Mouse (Mus musculus) hematopoietic stem cell, adult 5-6 weeks (primary cell): Measurements from ENCODE around the gene Cacna1d. TPM values are rescaled to one million over a fixed set of nuclear protein-coding genes. Genes with fewer than 3 reads are reported as not detected.

Experiments used
- ATAC-seq, 2 experiments: fragments of 125-278 bp in 1 of 2; replicated peaks in 1 of 2; 2 replicates each; pipeline ENCODE4 v1.8.0; 2016 to 2017; ENCODE audit warnings: inconsistent platforms in 2 of 2, mild to moderate bottlenecking in 2 of 2, moderate number of reproducible peaks in 2 of 2, low read depth in 1 of 2, moderate TSS enrichment in 1 of 2; ENCODE audit not compliant: low FRiP score in 2 of 2, poor library complexity in 2 of 2, severe bottlenecking in 2 of 2, insufficient read depth in 1 of 2, low TSS enrichment in 1 of 2
- total RNA-seq: library from RNA; stranded (forward); fragments of 172-1452, 232-1000 nt; gene quantifications from 2 replicates; pipeline ENCODE4 v1.2.3, GENCODE M21; 2017

Gene Cacna1d
- total RNA-seq, 1 experiment from 2014 or later = 0.50 TPM

DNA sequence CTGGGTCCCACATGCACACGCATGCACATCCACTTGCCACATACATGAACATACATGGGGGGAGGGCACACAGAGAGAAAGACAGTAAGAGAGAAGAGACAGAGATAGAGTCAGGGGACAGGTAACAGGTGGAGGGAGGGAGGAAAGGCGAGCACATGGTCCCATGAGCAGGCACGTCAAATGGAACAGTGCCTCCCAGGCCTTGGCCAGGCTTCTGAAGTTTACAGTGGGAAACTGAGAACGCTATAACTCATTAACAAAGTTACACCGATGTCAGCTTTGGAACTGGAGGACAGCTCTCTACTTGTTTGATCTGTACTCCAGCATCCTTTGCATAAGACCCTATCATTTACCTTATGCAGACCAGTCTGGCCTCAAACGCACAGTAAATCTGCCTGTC is 16.8 kb downstream of the Cacna1d start:
- no peak for ATAC-seq

DNA sequence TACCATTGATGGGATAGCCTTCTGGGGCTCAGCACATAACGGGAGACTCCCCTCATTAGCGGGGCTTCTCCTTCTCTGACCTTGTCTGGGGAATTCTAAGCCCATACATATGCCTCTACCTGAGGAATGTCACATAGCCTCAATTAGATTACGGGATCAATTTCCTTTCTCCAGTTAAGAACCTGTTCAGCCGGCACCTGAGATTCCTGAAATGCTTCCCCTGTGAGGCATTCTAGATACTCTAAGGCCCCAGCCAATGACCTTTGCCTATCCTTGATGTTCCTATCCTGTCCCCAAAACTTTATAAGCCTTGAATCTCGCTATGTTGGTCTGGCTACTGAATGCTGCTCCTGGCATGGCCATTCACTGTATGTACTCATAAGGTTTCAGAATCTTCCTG is 17.6 kb downstream of the Cacna1d start:
- no peak for ATAC-seq

GRCm38 (mm10) chr14:30463312-30463711 is 27.9 kb downstream of the Cacna1d start:
- no peak for ATAC-seq

GRCm38 (mm10) chr14:30459891-30460523 is 31.2 kb downstream of the Cacna1d start:
- peak; percentile 75 to 88 for ATAC-seq

GRCm38 (mm10) chr14:30458820-30459219 is 32.4 kb downstream of the Cacna1d start:
- no peak for ATAC-seq

DNA sequence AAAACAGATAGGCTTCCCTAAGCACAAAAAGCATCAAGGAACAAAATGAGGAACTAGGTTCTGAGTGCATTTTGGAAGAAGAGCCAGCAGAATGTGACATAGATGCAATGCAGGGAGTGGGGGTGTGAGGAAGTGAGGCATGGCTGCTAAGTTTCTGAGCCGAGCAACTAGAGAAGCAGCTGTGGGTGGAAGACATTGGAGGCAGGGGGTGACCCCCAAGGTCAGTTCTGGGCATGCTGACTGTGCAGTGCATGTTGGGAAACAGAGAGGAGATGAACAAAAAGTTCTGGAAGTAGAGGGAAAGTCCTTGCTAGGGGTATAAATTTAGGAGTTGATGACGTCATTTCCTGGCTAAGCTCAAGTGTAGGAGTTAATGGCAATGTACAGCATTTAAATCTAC is 33.4 kb downstream of the Cacna1d start:
- peak; percentile 83 to 91 for ATAC-seq

DNA sequence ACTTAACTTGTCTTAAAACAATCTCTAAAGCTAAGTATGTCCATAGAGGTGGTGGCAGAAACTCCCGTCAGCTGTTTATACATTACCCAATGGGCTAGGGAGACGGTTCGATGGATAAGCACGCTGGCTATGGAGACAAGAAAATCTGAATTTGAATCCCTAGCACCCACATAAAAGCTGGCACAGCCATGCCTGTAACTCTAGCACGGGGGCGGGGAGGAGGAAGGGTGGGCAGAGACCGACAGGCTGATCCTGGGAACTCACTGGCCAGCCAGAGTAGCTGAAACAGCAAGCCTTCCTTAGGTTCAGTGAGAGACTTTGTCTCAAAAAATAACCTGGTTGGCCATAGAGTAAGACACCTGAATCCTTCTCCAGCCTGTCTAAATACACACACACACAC is 33.8 kb downstream of the Cacna1d start:
- no peak for ATAC-seq

DNA sequence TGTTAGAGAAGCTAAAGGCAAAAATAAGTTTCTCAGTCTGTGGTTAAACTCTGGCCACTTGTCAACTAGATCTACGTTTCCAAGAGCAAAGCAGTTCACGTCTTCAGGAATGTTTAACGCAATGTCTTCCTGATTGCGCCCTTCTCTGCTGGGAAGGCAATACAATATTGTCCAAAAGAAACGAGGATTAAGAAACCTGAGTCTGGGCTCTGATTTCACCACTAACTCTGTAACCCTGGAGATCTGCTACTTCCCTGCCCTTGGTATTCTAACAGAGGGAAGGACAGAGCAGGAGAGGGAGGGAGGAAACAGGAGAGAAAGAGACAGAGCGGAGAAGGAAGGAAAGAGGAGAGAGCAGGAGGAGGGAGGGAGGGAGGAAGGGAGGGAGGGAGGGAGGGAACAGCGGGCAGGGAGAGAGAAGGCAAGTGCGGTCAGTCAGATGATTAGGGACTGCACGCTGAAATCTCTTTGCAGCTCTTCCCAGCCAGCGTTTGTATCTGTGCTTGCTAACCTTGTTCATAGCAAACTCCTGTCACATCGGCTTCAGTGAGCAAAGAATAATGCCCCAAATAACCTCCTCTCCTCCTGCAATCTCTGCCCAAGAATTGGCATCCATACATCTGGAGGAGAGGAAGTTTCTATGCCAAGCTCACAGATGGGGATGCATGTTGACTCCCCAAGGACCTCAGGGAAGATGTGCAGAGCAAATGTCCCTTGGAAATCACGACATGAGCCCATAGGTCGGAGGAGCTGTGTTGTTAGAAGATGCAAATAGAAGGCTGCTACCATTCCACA is 35.3 kb downstream of the Cacna1d start:
- no peak for ATAC-seq

- no peak for ATAC-seq
Measured at GRCm38 (mm10) chr14:30439915-30440314, 51.3 kb downstream of the Cacna1d start.

DNA sequence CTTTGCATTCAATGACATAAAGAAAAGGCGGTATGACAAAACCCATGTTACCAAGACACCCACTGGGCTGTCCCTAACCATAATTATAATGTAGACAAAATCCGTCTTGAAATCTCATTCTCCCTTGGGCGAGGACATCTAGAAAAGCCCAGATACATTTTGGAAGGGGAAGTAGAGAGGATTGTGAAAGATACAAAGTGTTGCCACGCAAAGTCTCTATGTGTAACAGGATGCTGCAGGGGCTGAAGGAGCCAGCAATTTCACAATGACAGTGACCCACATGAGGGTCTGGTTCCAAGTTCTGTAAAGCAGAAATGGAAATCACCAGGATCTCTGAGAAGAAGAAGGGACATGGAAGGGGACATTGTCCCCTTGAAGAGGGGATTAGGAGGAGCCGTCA is 55.9 kb downstream of the Cacna1d start:
- ATAC-seq = peak in 1 of 2 experiments; percentile 78; a peak in 2 of 4 replicates

GRCm38 (mm10) chr14:30430446-30430845 is 60.8 kb downstream of the Cacna1d start:
- no peak for ATAC-seq

- ATAC-seq = no peak
Measured at GRCm38 (mm10) chr14:30430026-30430425, 61.2 kb downstream of the Cacna1d start.

GRCm38 (mm10) chr14:30429606-30430005 is 61.6 kb downstream of the Cacna1d start:
- ATAC-seq = 0 out of 4 replicates have a peak, but pooled peaks of 1 of the 2 experiments have one; percentile 38

- ATAC-seq = 0 out of 4 replicates have a peak, but pooled peaks of 1 of the 2 experiments have one; percentile 40
Measured at GRCm38 (mm10) chr14:30428757-30429156, 62.5 kb downstream of the Cacna1d start.

DNA sequence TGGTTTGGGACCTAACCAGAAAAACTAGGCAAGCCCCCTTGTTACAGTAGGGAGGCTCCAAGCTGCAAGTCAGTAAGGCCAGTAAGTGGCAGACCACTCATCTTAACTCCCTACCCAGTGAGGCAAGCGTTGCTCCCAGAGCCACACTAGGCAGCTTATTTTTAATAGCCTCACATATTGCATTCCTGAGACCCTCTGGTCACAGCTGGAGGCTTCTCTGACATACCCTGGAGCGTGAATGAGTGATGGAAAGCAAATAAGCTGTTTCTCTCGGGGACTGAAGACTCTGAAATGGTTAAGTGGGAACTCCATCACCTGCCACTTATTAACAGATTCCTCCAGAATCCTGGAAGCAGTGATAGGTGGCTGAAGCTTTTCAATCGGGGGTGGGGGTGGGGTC is 65.4 kb downstream of the Cacna1d start:
- no peak for ATAC-seq

GRCm38 (mm10) chr14:30425175-30425574 is 66.1 kb downstream of the Cacna1d start:
- no peak for ATAC-seq

DNA sequence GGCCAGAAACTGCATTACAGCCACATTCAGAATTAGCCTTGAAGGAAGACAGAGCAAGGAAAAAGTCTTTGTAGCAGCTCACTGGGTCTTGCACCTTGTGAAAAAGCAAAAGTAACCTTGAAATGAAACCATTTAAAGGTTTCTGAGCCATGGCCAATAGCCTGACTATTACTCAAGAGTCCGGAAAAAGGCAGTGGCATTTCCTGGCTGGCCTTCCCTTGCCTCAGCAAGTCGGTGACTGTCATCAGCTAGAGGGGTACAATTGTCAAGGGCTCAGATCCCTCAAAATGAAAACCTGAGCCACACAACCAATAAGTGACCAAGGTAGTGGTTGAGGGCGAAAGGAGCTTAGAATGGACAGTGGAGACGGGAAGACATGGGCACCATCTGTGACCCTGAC is 66.6 kb downstream of the Cacna1d start:
- ATAC-seq = no peak

DNA sequence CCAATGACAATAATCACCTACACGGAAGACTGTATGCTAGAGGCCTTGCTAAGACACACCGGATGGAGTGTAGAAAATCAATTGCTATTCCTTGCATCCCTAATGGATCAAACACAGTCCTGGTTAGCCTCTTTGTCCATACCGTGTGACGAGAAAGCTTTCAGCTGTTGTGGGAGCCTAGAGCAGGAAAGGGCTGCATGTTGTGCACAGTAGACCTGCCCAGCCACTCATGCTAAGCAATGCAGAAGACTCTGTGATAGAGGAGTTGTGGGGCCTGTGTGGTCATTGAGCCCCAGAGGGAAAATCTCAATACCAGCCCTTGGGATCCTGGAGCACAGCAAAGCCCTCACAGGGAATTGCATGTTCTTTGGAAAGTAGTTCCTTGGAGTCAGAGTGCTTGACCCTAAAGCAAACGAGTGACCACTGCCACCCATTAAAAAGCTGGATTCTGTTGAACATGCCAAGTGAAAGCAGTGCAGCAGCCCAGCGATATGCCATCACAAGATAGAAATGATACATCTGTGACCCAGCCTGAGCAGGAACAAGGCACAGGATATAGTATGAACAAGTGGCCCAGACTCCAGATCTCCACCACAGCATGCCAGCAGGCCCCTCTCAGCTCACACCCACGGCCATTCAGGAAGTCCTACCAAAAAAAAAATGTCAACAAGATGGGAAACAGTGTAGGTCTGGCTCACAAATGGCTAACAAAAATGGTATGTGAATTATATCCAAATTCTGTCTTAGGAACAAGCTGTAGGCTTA is 68.7 kb downstream of the Cacna1d start:
- no peak for ATAC-seq
